Mouse (Mus musculus) midbrain, embryonic 10.5 days (tissue): ENCODE results near the gene Rpgrip1. TPM values are rescaled to one million over a fixed set of nuclear protein-coding genes. Genes with fewer than 3 reads are reported as not detected.

Experiments
- DNase-seq: peaks from one replicate; pipeline ENCODE4 v3.0.0-alpha.2; 2017; ENCODE audit warnings: low spot score
- H3K27ac ChIP-seq: fragments of 300-500 bp; sonication (generic); replicated peaks from 2 replicates; pipeline ENCODE4 v1.5.1; 2016; ENCODE audit warnings: mild to moderate bottlenecking
- H3K27me3 ChIP-seq: fragments of 300-500 bp; sonication (generic); 2 replicates; pipeline ENCODE4 v1.6.1; 2016; ENCODE audit warnings: low read depth, mild to moderate bottlenecking; ENCODE audit not compliant: poor library complexity, severe bottlenecking
- H3K36me3 ChIP-seq: fragments of 300-500 bp; sonication (generic); 2 replicates; pipeline ENCODE4 v1.6.1; 2016; ENCODE audit warnings: mild to moderate bottlenecking, moderate library complexity
- H3K4me1 ChIP-seq: fragments of 300-500 bp; sonication (generic); 2 replicates; pipeline ENCODE4 v1.6.1; 2016
- H3K4me3 ChIP-seq: fragments of 300-500 bp; sonication (generic); 2 replicates; pipeline ENCODE4 v1.5.1; 2016; ENCODE audit warnings: mild to moderate bottlenecking, moderate library complexity
- H3K9me3 ChIP-seq: fragments of 300-500 bp; sonication (generic); replicated peaks from 2 replicates; pipeline ENCODE4 v1.6.1; 2016; ENCODE audit warnings: mild to moderate bottlenecking
- WGBS: fragments of 180-500 bp; shearing (Covaris S2); methylation state at CpG from one replicate; pipeline ENCODE4 v1.1.7; 2016; 5-methylcytosine and 5-hydroxymethylcytosine counted together
- polyA plus RNA-seq: library from polyadenylated mRNA; unstranded; fragments of >200 nt; fragmentation: Nextera tagmentation; extraction: Ambion mirVana; gene quantifications from 2 replicates; pipeline ENCODE4 v1.2.1, GENCODE M21; 2016

Gene Rpgrip1
- polyA plus RNA-seq, 1 experiment from 2014 or later, result 106 TPM

GRCm38 (mm10) chr14:52103856-52104676 is 6.4 kb upstream of the Rpgrip1 start, which contains the start of gene Hnrnpc:
TSS of gene Hnrnpc (minus strand) at chr14:52104028.
- peak; percentile 100 for DNase-seq
- H3K9me3 ChIP-seq, result no peaks in the 10 kb centered on the region
- WGBS, result under 1% methylated on average over 50 of the region's 50 CpGs
- H3K4me3 ChIP-seq, result peak within 1 kb of the TSS; percentile 95
- no peaks in the 10 kb centered on the region for H3K27me3 ChIP-seq
- H3K4me1 ChIP-seq, result peaks cover 44% of the 10 kb centered on the region
- peak within 1 kb of the TSS; percentile 99 for H3K27ac ChIP-seq
- peaks cover 29% of the 10 kb centered on the region for H3K36me3 ChIP-seq

GRCm38 (mm10) chr14:52104677-52105285 is 5.7 kb upstream of the Rpgrip1 start:
- H3K4me1 ChIP-seq, result peaks cover 40% of the 10 kb centered on the region
- H3K27me3 ChIP-seq, result no peaks in the 10 kb centered on the region
- H3K4me3 ChIP-seq, result peak overlapping the region; percentile 95
- peaks cover 25% of the 10 kb centered on the region for H3K36me3 ChIP-seq
- H3K9me3 ChIP-seq, result no peaks in the 10 kb centered on the region
- H3K27ac ChIP-seq, result peak overlapping the region; percentile 91
- DNase-seq, result no peak
- WGBS, result 42% methylated on average over 7 of the region's 7 CpGs

GRCm38 (mm10) chr14:52105308-52105707 is 5.2 kb upstream of the Rpgrip1 start:
- Histone ChIP-seq H3K4me3 (no peak overlapping the region), H3K4me1 (peaks cover 35% of the 10 kb centered on the region), H3K36me3 (peaks cover 20% of the 10 kb centered on the region), H3K27me3 (no peaks in the 10 kb centered on the region), H3K27ac (no peak overlapping the region), H3K9me3 (no peaks in the 10 kb centered on the region)
- WGBS, result 86% methylated on average over 2 of the region's 2 CpGs
- DNase-seq, result no peak

GRCm38 (mm10) chr14:52106741-52107140 is 3.8 kb upstream of the Rpgrip1 start:
- 0 out of 2 replicates have a peak overlapping the region, but pooled peaks have one; percentile 15 for H3K27ac ChIP-seq
- 28% methylated on average over 10 of the region's 10 CpGs for WGBS
- H3K9me3 ChIP-seq, result no peaks in the 10 kb centered on the region
- H3K36me3 ChIP-seq, result peaks cover 7% of the 10 kb centered on the region
- no peak overlapping the region for H3K4me3 ChIP-seq
- H3K4me1 ChIP-seq, result peaks cover 21% of the 10 kb centered on the region
- no peak for DNase-seq
- no peaks in the 10 kb centered on the region for H3K27me3 ChIP-seq

GRCm38 (mm10) chr14:52108025-52108424 is 2.5 kb upstream of the Rpgrip1 start:
- H3K27me3 ChIP-seq, result no peaks in the 10 kb centered on the region
- no peak overlapping the region for H3K4me3 ChIP-seq
- no peak for DNase-seq
- no peaks in the 10 kb centered on the region for H3K9me3 ChIP-seq
- 82% methylated on average over 2 of the region's 2 CpGs for WGBS
- H3K4me1 ChIP-seq, result peaks cover 9% of the 10 kb centered on the region
- no peak overlapping the region for H3K27ac ChIP-seq
- H3K36me3 ChIP-seq, result no peaks in the 10 kb centered on the region

- no peaks in the 10 kb centered on the region for H3K27me3 ChIP-seq
- 81% methylated on average over 1 of the region's 1 CpGs for WGBS
- no peak overlapping the region for H3K27ac ChIP-seq
- DNase-seq, result no peak
- no peaks in the 10 kb centered on the region for H3K9me3 ChIP-seq
- peaks cover 8% of the 10 kb centered on the region for H3K4me1 ChIP-seq
- H3K36me3 ChIP-seq, result no peaks in the 10 kb centered on the region
- H3K4me3 ChIP-seq, result no peak overlapping the region
These were observed 3.6 kb downstream of the Rpgrip1 start for GRCm38 (mm10) chr14:52114101-52114500.

- 91% methylated on average over 5 of the region's 5 CpGs for WGBS
- H3K27me3 ChIP-seq, result peaks cover 17% of the 10 kb centered on the region
- no peaks in the 10 kb centered on the region for H3K36me3 ChIP-seq
- H3K4me1 ChIP-seq, result peaks cover 14% of the 10 kb centered on the region
- no peak overlapping the region for H3K4me3 ChIP-seq
- no peak overlapping the region for H3K27ac ChIP-seq
- H3K9me3 ChIP-seq, result no peaks in the 10 kb centered on the region
- DNase-seq, result no peak
These were observed 6.7 kb downstream of the Rpgrip1 start for GRCm38 (mm10) chr14:52117241-52117640.

- peaks cover 17% of the 10 kb centered on the region for H3K27me3 ChIP-seq
- H3K4me3 ChIP-seq, result peak overlapping the region; percentile 70
- peaks cover 14% of the 10 kb centered on the region for H3K4me1 ChIP-seq
- H3K27ac ChIP-seq, result peak overlapping the region; percentile 92
- WGBS, result 25% methylated on average over 8 of the region's 8 CpGs
- peak; percentile 43 for DNase-seq
- no peaks in the 10 kb centered on the region for H3K9me3 ChIP-seq
- no peaks in the 10 kb centered on the region for H3K36me3 ChIP-seq
These were observed 7.9 kb downstream of the Rpgrip1 start for GRCm38 (mm10) chr14:52118456-52118822.

- DNase-seq, result peak; percentile 75
- H3K4me3 ChIP-seq, result peak overlapping the region; percentile 70
- no peaks in the 10 kb centered on the region for H3K36me3 ChIP-seq
- 1% methylated on average over 38 of the region's 38 CpGs for WGBS
- peaks cover 17% of the 10 kb centered on the region for H3K27me3 ChIP-seq
- H3K4me1 ChIP-seq, result peaks cover 14% of the 10 kb centered on the region
- H3K27ac ChIP-seq, result peak overlapping the region; percentile 92
- no peaks in the 10 kb centered on the region for H3K9me3 ChIP-seq
These were observed 8.5 kb downstream of the Rpgrip1 start for GRCm38 (mm10) chr14:52118823-52119608.

- 66% methylated on average over 7 of the region's 7 CpGs for WGBS
- no peak overlapping the region for H3K27ac ChIP-seq
These were observed 9.7 kb downstream of the Rpgrip1 start for GRCm38 (mm10) chr14:52120169-52120568.

GRCm38 (mm10) chr14:52123918-52124317 is 13.4 kb downstream of the Rpgrip1 start:
- Histone ChIP-seq H3K4me3 (no peak overlapping the region), H3K36me3 (no peaks in the 10 kb centered on the region), H3K4me1 (peaks cover 8% of the 10 kb centered on the region), H3K27me3 (peaks cover 17% of the 10 kb centered on the region), H3K9me3 (no peaks in the 10 kb centered on the region), H3K27ac (no peak overlapping the region)
- peak; percentile 65 for DNase-seq
- WGBS, result 24% methylated on average over 4 of the region's 4 CpGs

More at GRCm38 (mm10) chr14:52120169-52120568, 9.7 kb downstream of the Rpgrip1 start:
- Histone ChIP-seq H3K36me3 (no peaks in the 10 kb centered on the region), H3K9me3 (no peaks in the 10 kb centered on the region), H3K27me3 (peaks cover 17% of the 10 kb centered on the region), H3K4me1 (peaks cover 14% of the 10 kb centered on the region), H3K4me3 (0 out of 2 replicates have a peak overlapping the region, but pooled peaks have one; percentile 70)
- no peak for DNase-seq

GRCm38 (mm10) chr14:52124636-52125035 is 14.1 kb downstream of the Rpgrip1 start:
- DNase-seq, result no peak
- peaks cover 17% of the 10 kb centered on the region for H3K27me3 ChIP-seq
- no peak overlapping the region for H3K27ac ChIP-seq
- no peaks in the 10 kb centered on the region for H3K36me3 ChIP-seq
- WGBS, result 91% methylated on average over 3 of the region's 3 CpGs
- H3K4me3 ChIP-seq, result no peak overlapping the region
- H3K4me1 ChIP-seq, result 0 out of 2 replicates have a peak, but pooled peaks cover 1% of the 10 kb centered on the region
- H3K9me3 ChIP-seq, result no peaks in the 10 kb centered on the region
